Mouse (Mus musculus): Measurements from ENCODE around the gene Olfr726.

The Olfr726 gene

GRCm38 (mm10) chr14:50090853-50091252 lies at the start of gene Olfr726:
Gene Olfr726 (minus strand): TSS chr14:50090953.
- in situ Hi-C loops (cut with MboI, MseI): no loop called here

- in situ Hi-C loops (cut with MboI, MseI): no loop called here
Measured at GRCm38 (mm10) chr14:50122886-50123285, 32.1 kb upstream of the Olfr726 start, which contains the start of gene Olfr727. Gene Olfr727 (plus strand): TSS chr14:50123186.

- in situ Hi-C loops (cut with MboI, MseI): loop anchor here (25.0 kb wide), 1 partner anchor 700 kb away; no protein-coding TSS in a partner anchor
Measured at GRCm38 (mm10) chr14:50062733-50063104, 28.0 kb downstream of the Olfr726 start.

- in situ Hi-C loops (cut with MboI, MseI): loop anchor here (25.0 kb wide), 1 partner anchor 700 kb away; no protein-coding TSS in a partner anchor
Measured at GRCm38 (mm10) chr14:50061955-50062732, 28.6 kb downstream of the Olfr726 start.

GRCm38 (mm10) chr14:50061590-50061954 lies 29.2 kb downstream of the Olfr726 start:
- in situ Hi-C loops (cut with MboI, MseI): loop anchor here (25.0 kb wide), 1 partner anchor 701 kb away; no protein-coding TSS in a partner anchor

GRCm38 (mm10) chr14:50061179-50061578 lies 29.6 kb downstream of the Olfr726 start:
- in situ Hi-C loops (cut with MboI, MseI): loop anchor here (25.0 kb wide), 1 partner anchor 701 kb away; no protein-coding TSS in a partner anchor

- in situ Hi-C loops (cut with MboI, MseI): no loop called here
Measured at GRCm38 (mm10) chr14:50040275-50040674, 50.5 kb downstream of the Olfr726 start, which contains the start of gene Olfr725. Gene Olfr725 (minus strand): TSS chr14:50040375.

Data from regulatory T cell (primary cell).